In the genomic region with DNA sequence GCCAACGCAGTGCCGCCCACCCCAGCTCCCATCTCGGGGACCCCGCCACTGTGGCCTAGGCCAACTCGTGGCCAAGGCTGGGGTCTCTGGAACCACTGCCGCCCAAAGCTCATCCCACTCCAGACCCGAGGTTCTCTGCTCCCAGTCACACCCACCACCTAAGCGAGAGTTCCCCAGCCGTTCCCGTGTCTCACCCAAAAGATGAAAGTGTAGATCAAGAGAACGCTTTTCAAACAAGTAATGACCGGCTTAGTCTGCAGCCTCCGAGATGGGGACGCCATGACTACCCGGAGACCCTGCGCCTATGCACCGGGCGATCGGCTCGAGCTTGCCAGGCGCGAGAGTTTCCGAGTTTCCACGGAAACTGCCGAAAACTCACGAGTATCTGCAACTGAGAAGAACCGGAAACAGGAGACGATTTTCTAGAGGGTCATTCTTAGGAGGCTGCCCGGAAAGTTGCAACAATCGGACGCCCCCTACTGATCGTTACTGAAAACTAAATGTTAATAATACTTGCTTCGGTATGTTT, we compare ENCODE assay signal across 9 mouse cellular contexts. TPM values are rescaled to one million over a fixed set of nuclear protein-coding genes. Genes with fewer than 3 reads are reported as not detected.
A peak's percentile ranks its signal among the peaks of the same experiment; 100 is the strongest.
DNase-seq lines count a peak whose midpoint lies in the region; ATAC-seq and TF ChIP-seq lines count a peak whose summit lies in the region.
"Had no signal": no experiment of that assay in that cellular context is flagged by ENCODE, and none has a peak within 500 bp of the region (broad histone marks: within the 10 kb centered on the region; RNA-seq: fewer than 3 reads in every experiment).

TSS of gene Tspan6 (minus strand) at position 416 of the 529 bp plus-strand sequence.

- peaks cover 4% of the 10 kb centered on the region for H3K36me3 ChIP-seq in lung, embryonic 14.5 days (ENCODE audit: insufficient read depth)

- peak; percentile 79 for DNase-seq in ES-CJ7 (ENCODE audit: low read depth, low spot score)
- peak; percentile 74 to 76 for DNase-seq in cerebellum, adult 2 months
- peak; percentile 70 to 80 for DNase-seq in layer of hippocampus, adult 8-10 months (ENCODE audit: low spot score in 2 of 2)
- peak; percentile 95 for DNase-seq in lung, embryonic 14.5 days
- peak; percentile 54 for DNase-seq in ovary, postnatal 10 days (ENCODE audit: low spot score)
- DNase-seq in thymus, postnatal 0 days (ENCODE audit: low spot score) = peak; percentile 85

- WGBS in cerebellum, adult 2 months = 4% methylated on average over 33 of the region's 33 CpGs
- WGBS in lung, embryonic 14.5 days = 12% methylated on average over 33 of the region's 33 CpGs

- H3K27ac ChIP-seq in cerebellum, adult 2 months (ENCODE audit: insufficient read depth, low read length) = no peak within 1 kb of the TSS
- H3K27ac ChIP-seq in lung, embryonic 14.5 days (ENCODE audit: low read depth) = 0 out of 2 replicates have a peak within 1 kb of the TSS, but pooled peaks have one; percentile 24
- H3K27ac ChIP-seq: macrophage had no signal

- TF ChIP-seq POLR2A in cerebellum, adult 2 months (IDR thresholded peaks at IDR 0.05; ENCODE audit: borderline replicate concordance, insufficient read depth, low read length) = no peak

- ATAC-seq in frontal cortex, adult (ENCODE audit: low TSS enrichment) = peak; percentile 99
- ATAC-seq in hematopoietic stem cell, adult 5-6 weeks (replicated peaks in 1 of 2; ENCODE audit: insufficient read depth in 1 of 2, low FRiP score in 2 of 2, low TSS enrichment in 1 of 2, low read depth in 1 of 2, poor library complexity in 2 of 2, severe bottlenecking in 2 of 2) = peak; percentile 92 to 94
- peak; percentile 97 for ATAC-seq in lung, embryonic 14.5 days (ENCODE audit: insufficient read depth)

- no peaks in the 10 kb centered on the region for H3K9me3 ChIP-seq in lung, embryonic 14.5 days (ENCODE audit: low read depth, low read length)

- peak within 1 kb of the TSS; percentile 91 for H3K4me3 ChIP-seq in cerebellum, adult 2 months (replicated peaks; ENCODE audit: insufficient read depth, low read depth, low read length)
- H3K4me3 ChIP-seq in lung, embryonic 14.5 days (ENCODE audit: low read depth, low read length) = peak within 1 kb of the TSS; percentile 55

- TF ChIP-seq CTCF in cerebellum, adult 2 months (IDR thresholded peaks at IDR 0.05; ENCODE audit: borderline replicate concordance, insufficient read depth, low read depth, low read length) = no peak
- peak; percentile 55 for TF ChIP-seq CTCF in lung, embryonic 14.5 days (IDR thresholded peaks at IDR 0.05; ENCODE audit: low read depth)

- H3K27me3 ChIP-seq in cerebellum, adult 2 months (ENCODE audit: control insufficient read depth, insufficient read depth, low read length) = no peaks in the 10 kb centered on the region
- H3K27me3 ChIP-seq in lung, embryonic 14.5 days (ENCODE audit: insufficient read depth, low read length) = no peaks in the 10 kb centered on the region

- peak within 1 kb of the TSS; percentile 62 for H3K4me2 ChIP-seq in lung, embryonic 14.5 days

- H3K4me1 ChIP-seq in cerebellum, adult 2 months (ENCODE audit: control insufficient read depth, insufficient read depth, low read length) = no peaks in the 10 kb centered on the region
- no peaks in the 10 kb centered on the region for H3K4me1 ChIP-seq in lung, embryonic 14.5 days (ENCODE audit: insufficient read depth)

- H3K9ac ChIP-seq in lung, embryonic 14.5 days = peak within 1 kb of the TSS; percentile 77

RNA-seq across cellular contexts. Expression of gene Tspan6, which starts in this region (rescaled TPM):
- polyA plus RNA-seq in cerebellum, adult 2 months (2012; rRNA removed) = 14.9 and 16.3 TPM in 2 replicates
- 16.2 and 24.6 TPM in 2 replicates for total RNA-seq in hematopoietic stem cell, adult 5-6 weeks (2017)
- total RNA-seq in layer of hippocampus, adult 8-10 months (2022) = 10 to 100 TPM; 15.2 to 18.1 (median 16.2) TPM
- polyA plus RNA-seq in lung, embryonic 14.5 days (2014; fragmentation: Nextera tagmentation; extraction: Ambion mirVana) = 186 and 189 TPM in 2 replicates
- 44.5 and 45.1 TPM in 2 replicates for polyA plus RNA-seq in thymus, postnatal 0 days (2015; fragmentation: Nextera tagmentation; extraction: Ambion mirVana)
- polyA plus RNA-seq: macrophage had no signal
